Mouse (Mus musculus) Patski (cell line): ENCODE measurements around the gene Tnfsf12. TPM values are rescaled to one million over a fixed set of nuclear protein-coding genes. Genes with fewer than 3 reads are reported as not detected.

Experiments
- ATAC-seq: fragments of 100-300 bp; one replicate; pipeline ENCODE4 v1.8.0; 2021
- CTCF ChIA-PET: fragments of 350-600 bp; sonication (Branson Sonifier 250); formaldehyde crosslinking; loops from one replicate; lab custom pipeline; 2022; ENCODE audit warnings: inconsistent platforms; lab: Charles Lee
- POLR2A ChIA-PET: fragments of 350-600 bp; sonication (Branson Sonifier 250); formaldehyde crosslinking; loops from one replicate; lab custom pipeline; 2022; ENCODE audit warnings: antibody characterized with exemption, inconsistent platforms; lab: Charles Lee
- DNase-seq: peaks from one replicate; pipeline ENCODE4 v3.0.0-alpha.2; 2011; ENCODE audit warnings: low read depth, low spot score
- H3K27me3 ChIP-seq: fragments of 371-371 bp; one replicate; pipeline ENCODE4 v1.5.1; 2021
- CTCF ChIP-seq: fragments of 100-300 bp; IDR thresholded peaks from one replicate; pipeline ENCODE4 v1.5.1; 2021
- in situ Hi-C: fragments of 300-500 bp; cut with MboI; formaldehyde crosslinking; loops from 3 replicates; pipeline ENCODE4 v1.11.1; 2018; ENCODE audit warnings: low pct_unique_long_range_greater_than_20kb, mixed read lengths
- polyA plus RNA-seq: library from polyadenylated mRNA; unstranded; gene quantifications from one replicate; pipeline ENCODE4 v1.2.3, GENCODE M21; 2021

Tnfsf12 gene
- polyA plus RNA-seq, 1 experiment from 2014 or later = 26.6 TPM

GRCm38 (mm10) chr11:69666665-69667005, 29.0 kb downstream of the Tnfsf12 start:
- in situ Hi-C loops = no loop called here
- POLR2A ChIA-PET = no interaction called here
- CTCF ChIA-PET = no interaction called here
- ATAC-seq (no peak), DNase-seq (no peak)
- no peak for TF ChIP-seq CTCF
- H3K27me3 ChIP-seq = no peaks in the 10 kb centered on the region

GRCm38 (mm10) chr11:69665961-69666664, 29.5 kb downstream of the Tnfsf12 start, which contains the start of gene Cd68:
Gene Cd68 (minus strand): TSS chr11:69666153.
- CTCF ChIA-PET = no interaction called here
- no peaks in the 10 kb centered on the region for H3K27me3 ChIP-seq
- TF ChIP-seq CTCF = no peak
- POLR2A ChIA-PET = interaction anchor here (0.6 kb wide), 2 partner anchors 30 to 264 kb away, joined by 3 to 5 read pairs; no protein-coding TSS in a partner anchor
- in situ Hi-C loops = no loop called here
- no peak for DNase-seq
- peak; percentile 10 for ATAC-seq

DNA sequence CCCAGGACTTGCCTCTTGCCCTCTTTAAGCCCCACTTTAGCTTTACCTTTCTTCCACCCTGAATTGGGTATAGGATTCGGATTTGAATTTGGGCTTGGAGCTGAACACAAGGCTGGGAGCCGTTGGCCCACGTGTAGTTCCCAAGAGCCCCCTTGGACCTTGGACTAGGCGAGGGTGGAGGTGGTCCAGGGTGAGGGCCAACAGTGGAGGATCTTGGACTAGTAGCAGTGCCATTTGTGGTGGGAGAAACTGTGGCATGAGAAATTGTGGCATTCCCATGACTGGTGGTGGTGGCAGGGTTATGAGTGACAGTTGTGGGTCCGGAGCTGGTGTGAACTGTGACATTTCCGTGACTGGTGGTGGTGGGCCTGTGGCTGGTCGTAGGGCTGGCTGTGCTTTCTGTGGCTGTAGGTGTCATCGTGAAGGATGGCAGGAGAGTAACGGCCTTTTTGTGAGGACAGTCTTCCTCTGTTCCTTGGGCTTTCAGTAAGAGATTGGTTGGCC, 30.1 kb downstream of the Tnfsf12 start:
- in situ Hi-C loops = no loop called here
- ATAC-seq = no peak
- TF ChIP-seq CTCF = no peak

DNA sequence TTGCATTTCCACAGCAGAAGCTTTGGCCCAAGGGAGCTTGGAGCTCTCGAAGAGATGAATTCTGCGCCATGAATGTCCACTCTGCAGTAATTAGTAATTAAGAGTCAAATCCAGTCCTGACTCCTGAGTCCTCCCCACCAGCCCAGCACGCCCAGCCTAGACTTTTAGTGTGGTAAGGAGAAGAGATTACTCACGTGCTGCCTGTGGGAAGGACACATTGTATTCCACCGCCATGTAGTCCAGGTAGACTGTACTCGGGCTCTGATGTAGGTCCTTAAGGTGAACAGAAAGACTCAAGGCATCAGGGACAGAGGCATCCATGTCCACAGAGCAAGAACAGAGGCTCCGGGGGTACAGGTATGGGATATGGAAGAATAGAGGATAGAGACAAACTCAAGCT, 30.8 kb downstream of the Tnfsf12 start:
- ATAC-seq (no peak), DNase-seq (no peak)
- H3K27me3 ChIP-seq = no peaks in the 10 kb centered on the region
- no peak for TF ChIP-seq CTCF
- CTCF ChIA-PET = no interaction called here
- in situ Hi-C loops = no loop called here
- POLR2A ChIA-PET = no interaction called here

More for the DNA sequence above, 30.1 kb downstream of the Tnfsf12 start:
- no peak for DNase-seq
- ChIA-PET CTCF (no interaction called here), POLR2A (interaction anchor here (0.6 kb wide), 2 partner anchors 29 to 265 kb away, joined by 3 to 5 read pairs; no protein-coding TSS in a partner anchor)
- no peaks in the 10 kb centered on the region for H3K27me3 ChIP-seq

- ATAC-seq (no peak), DNase-seq (no peak)
- CTCF ChIA-PET = no interaction called here
- TF ChIP-seq CTCF = no peak
- POLR2A ChIA-PET = no interaction called here
- in situ Hi-C loops = no loop called here
- no peaks in the 10 kb centered on the region for H3K27me3 ChIP-seq
Measured at GRCm38 (mm10) chr11:69663795-69664194, 31.9 kb downstream of the Tnfsf12 start.

- TF ChIP-seq CTCF = no peak
- ATAC-seq (no peak), DNase-seq (no peak)
- ChIA-PET POLR2A (interaction anchor here (0.6 to 1.4 kb wide), 3 partner anchors 9 to 116 kb away, joined by 4 to 5 read pairs (median 4); partner anchors contain the start of gene Eif4a1), CTCF (no interaction called here)
- no peaks in the 10 kb centered on the region for H3K27me3 ChIP-seq
- in situ Hi-C loops = no loop called here
Measured at GRCm38 (mm10) chr11:69662967-69663671, 32.5 kb downstream of the Tnfsf12 start.

- in situ Hi-C loops = no loop called here
- DNase-seq (peak; percentile 83), ATAC-seq (peak; percentile 85)
- POLR2A ChIA-PET = interaction anchor here (0.6 to 1.4 kb wide), 3 partner anchors 10 to 115 kb away, joined by 4 to 5 read pairs (median 4); partner anchors contain the start of gene Eif4a1
- no peaks in the 10 kb centered on the region for H3K27me3 ChIP-seq
- CTCF ChIA-PET = no interaction called here
- no peak for TF ChIP-seq CTCF
Measured at GRCm38 (mm10) chr11:69662213-69662966, 33.3 kb downstream of the Tnfsf12 start, which contains the start of gene Mpdu1. Gene Mpdu1 (minus strand): TSS chr11:69662642.

GRCm38 (mm10) chr11:69661221-69661881, 34.3 kb downstream of the Tnfsf12 start:
- in situ Hi-C loops = no loop called here
- TF ChIP-seq CTCF = no peak
- POLR2A ChIA-PET = interaction anchor here (1.0 to 1.4 kb wide), 2 partner anchors 20 to 114 kb away, joined by 4 to 8 read pairs; no protein-coding TSS in a partner anchor
- no peak for ATAC-seq
- DNase-seq = no peak
- no peaks in the 10 kb centered on the region for H3K27me3 ChIP-seq
- CTCF ChIA-PET = interaction anchor here (1.2 kb wide), 1 partner anchor 28 kb away, joined by 3 read pairs; the partner anchor contains the start of gene Fxr2

GRCm38 (mm10) chr11:69657462-69657881, 38.2 kb downstream of the Tnfsf12 start:
- DNase-seq = no peak
- ChIA-PET POLR2A (interaction anchor here (1.2 kb wide), 1 partner anchor 29 kb away, joined by 3 read pairs; no protein-coding TSS in a partner anchor), CTCF (interaction anchor here (0.7 to 3.1 kb wide), 3 partner anchors 16 to 57 kb away, joined by 3 to 20 read pairs (median 3); partner anchors contain the start of gene Fxr2)
- TF ChIP-seq CTCF = no peak
- in situ Hi-C loops = loop anchor here (5.0 kb wide), 1 partner anchor 90 kb away; no protein-coding TSS in a partner anchor
- ATAC-seq = no peak
- no peaks in the 10 kb centered on the region for H3K27me3 ChIP-seq
